9 mouse cellular contexts compared by ENCODE assay signal in genomic region chr2:165791657-165792056, GRCm38 (mm10).
DNase-seq lines count a peak whose midpoint lies in the region; ATAC-seq and TF ChIP-seq lines count a peak whose summit lies in the region.
"Had no signal": no experiment of that assay in that cellular context is flagged by ENCODE, and none has a peak within 500 bp of the region (broad histone marks: within the 10 kb centered on the region; RNA-seq: fewer than 3 reads in every experiment).

No protein-coding gene starts in this region.

- DNase-seq in cerebellum, adult 11 months = peak; percentile 43
- DNase-seq in cerebellum, adult 11-12 months = no peak
- peak; percentile 64 for DNase-seq in c-Kit-positive CD71-negative TER-119-negative erythroid progenitor cells, embryonic 14.5 days (ENCODE audit: low read depth)
- DNase-seq in lung, embryonic 14.5 days = peak; percentile 80
- DNase-seq in retina, embryonic 14.5 days (ENCODE audit: low spot score) = peak; percentile 76

- peak; percentile 95 for TF ChIP-seq CTCF in E14TG2a.4 (conservative IDR thresholded peaks at IDR 0.05; ENCODE audit: low read length)
- peak; percentile 86 for TF ChIP-seq CTCF in lung, embryonic 14.5 days (IDR thresholded peaks at IDR 0.05; ENCODE audit: low read depth)

- H3K4me2 ChIP-seq in forebrain, embryonic 16.5 days (ENCODE audit: low read length) = no peak overlapping the region
- H3K4me2 ChIP-seq in intestine, embryonic 16.5 days (ENCODE audit: low read depth, low read length) = no peak overlapping the region
- H3K4me2 ChIP-seq in lung, embryonic 14.5 days = no peak overlapping the region
- H3K4me2 ChIP-seq: stomach, embryonic 15.5 days had no signal

- H3K9ac ChIP-seq in forebrain, embryonic 16.5 days (replicated peaks; ENCODE audit: low read depth, low read length) = no peak overlapping the region
- no peak overlapping the region for H3K9ac ChIP-seq in intestine, embryonic 16.5 days (ENCODE audit: low read depth, low read length)
- H3K9ac ChIP-seq in lung, embryonic 14.5 days = no peak overlapping the region
- H3K9ac ChIP-seq: stomach, embryonic 15.5 days had no signal

- WGBS in forebrain, embryonic 16.5 days = 71% methylated on average over 9 of the region's 9 CpGs
- 60% methylated on average over 9 of the region's 9 CpGs for WGBS in intestine, embryonic 16.5 days
- 53% methylated on average over 9 of the region's 9 CpGs for WGBS in lung, embryonic 14.5 days

- H3K9me3 ChIP-seq in E14TG2a.4 (ENCODE audit: low read length) = no peaks in the 10 kb centered on the region
- no peaks in the 10 kb centered on the region for H3K9me3 ChIP-seq in forebrain, embryonic 16.5 days (ENCODE audit: control insufficient read depth, low read length)
- H3K9me3 ChIP-seq in intestine, embryonic 16.5 days (ENCODE audit: control insufficient read depth, low read length) = no peaks in the 10 kb centered on the region
- no peaks in the 10 kb centered on the region for H3K9me3 ChIP-seq in lung, embryonic 14.5 days (ENCODE audit: low read depth, low read length)
- H3K9me3 ChIP-seq: stomach, embryonic 15.5 days had no signal

- peak overlapping the region; percentile 39; the same call in 1 of the 2 replicates for H3K4me3 ChIP-seq in E14TG2a.4 (replicated peaks; ENCODE audit: low read length)
- no peak overlapping the region for H3K4me3 ChIP-seq in forebrain, embryonic 16.5 days (replicated peaks; ENCODE audit: low read length)
- no peak overlapping the region for H3K4me3 ChIP-seq in intestine, embryonic 16.5 days (ENCODE audit: low read length)
- H3K4me3 ChIP-seq in lung, embryonic 14.5 days (ENCODE audit: low read depth, low read length) = no peak overlapping the region
- H3K4me3 ChIP-seq: stomach, embryonic 15.5 days had no signal

- H3K4me1 ChIP-seq in E14TG2a.4 (replicated peaks; ENCODE audit: low read depth, low read length) = peaks cover 64% of the 10 kb centered on the region
- H3K4me1 ChIP-seq in forebrain, embryonic 16.5 days (replicated peaks; ENCODE audit: control insufficient read depth, insufficient read depth, low read length) = peaks cover 12% of the 10 kb centered on the region
- H3K4me1 ChIP-seq in intestine, embryonic 16.5 days (ENCODE audit: control insufficient read depth, insufficient read depth, low read length) = no peaks in the 10 kb centered on the region
- no peaks in the 10 kb centered on the region for H3K4me1 ChIP-seq in lung, embryonic 14.5 days (ENCODE audit: insufficient read depth)
- H3K4me1 ChIP-seq: stomach, embryonic 15.5 days had no signal

- H3K27ac ChIP-seq in forebrain, embryonic 16.5 days (ENCODE audit: low read length) = no peak overlapping the region
- no peak overlapping the region for H3K27ac ChIP-seq in intestine, embryonic 16.5 days (ENCODE audit: low read length)
- H3K27ac ChIP-seq in lung, embryonic 14.5 days (ENCODE audit: low read depth) = no peak overlapping the region
- H3K27ac ChIP-seq: stomach, embryonic 15.5 days had no signal

- peaks cover 62% of the 10 kb centered on the region for H3K36me3 ChIP-seq in E14TG2a.4 (ENCODE audit: insufficient read depth, low read length)
- peaks cover 30% of the 10 kb centered on the region; the same call in 1 of the 2 replicates for H3K36me3 ChIP-seq in forebrain, embryonic 16.5 days (ENCODE audit: control insufficient read depth, insufficient read depth)
- peaks cover 35% of the 10 kb centered on the region for H3K36me3 ChIP-seq in intestine, embryonic 16.5 days (ENCODE audit: control insufficient read depth, insufficient read depth, low read length)
- peaks cover 95% of the 10 kb centered on the region for H3K36me3 ChIP-seq in lung, embryonic 14.5 days (ENCODE audit: insufficient read depth)

- ATAC-seq in forebrain, embryonic 16.5 days = 0 out of 2 replicates have a peak, but pooled peaks have one; percentile 36
- peak; percentile 35 for ATAC-seq in intestine, embryonic 16.5 days
- ATAC-seq in lung, embryonic 14.5 days (ENCODE audit: insufficient read depth) = peak; percentile 16; the same call in 1 of the 2 replicates

- peaks cover 3% of the 10 kb centered on the region; the same call in 1 of the 2 replicates for H3K27me3 ChIP-seq in E14TG2a.4 (ENCODE audit: insufficient read depth, low read length)
- H3K27me3 ChIP-seq in forebrain, embryonic 16.5 days (replicated peaks; ENCODE audit: control insufficient read depth, insufficient read depth, low read length) = no peaks in the 10 kb centered on the region
- no peaks in the 10 kb centered on the region for H3K27me3 ChIP-seq in intestine, embryonic 16.5 days (replicated peaks; ENCODE audit: control insufficient read depth, insufficient read depth, low read length)
- H3K27me3 ChIP-seq in lung, embryonic 14.5 days (ENCODE audit: insufficient read depth, low read length) = no peaks in the 10 kb centered on the region
- H3K27me3 ChIP-seq: stomach, embryonic 15.5 days had no signal
